Mouse (Mus musculus): Measurements from ENCODE around the gene Ncoa1.

Gene Ncoa1

DNA sequence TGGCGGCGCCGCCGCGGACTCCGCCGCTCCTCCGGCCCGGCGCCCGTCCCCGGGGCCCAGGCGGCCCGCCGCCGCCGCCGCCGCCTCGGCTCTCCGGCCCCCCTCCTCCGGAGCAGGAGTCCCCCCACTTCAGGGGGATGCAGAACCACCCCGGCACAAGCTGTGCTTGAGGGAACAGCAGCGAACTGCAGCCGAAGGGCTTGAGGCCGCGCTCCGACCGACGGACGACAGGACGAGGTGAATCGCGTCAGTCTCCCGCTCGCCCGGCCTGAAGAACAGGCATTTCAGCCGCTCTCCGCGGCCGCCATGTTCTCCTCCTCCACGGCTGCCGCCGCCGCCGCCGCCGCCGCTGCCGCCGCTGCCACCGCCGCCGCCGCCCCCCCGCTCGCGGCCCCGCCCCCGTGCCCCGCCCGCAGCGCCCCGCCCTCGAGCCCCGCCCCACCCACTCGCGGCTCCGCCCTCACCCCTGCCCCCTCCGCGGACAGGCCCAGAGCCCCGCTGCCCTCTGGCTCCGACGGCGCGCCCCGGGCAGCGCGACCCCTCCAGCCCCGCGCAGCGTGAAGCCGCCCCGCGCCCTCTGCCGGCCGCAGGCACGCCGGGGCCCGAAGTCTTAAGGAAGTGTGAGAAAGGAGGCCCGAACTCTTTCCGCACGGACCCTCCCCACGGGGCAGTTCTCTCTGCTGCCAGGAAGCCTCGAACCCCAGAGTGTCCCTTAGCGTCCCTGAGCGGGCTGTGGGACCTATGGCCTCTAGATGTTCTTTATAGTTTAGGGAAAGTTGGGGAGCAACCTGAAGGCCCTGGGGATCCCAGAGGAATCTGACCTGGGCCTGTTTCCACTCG, at the start of gene Ncoa1:
Gene Ncoa1, minus strand, starts transcription at position 351 of the 840 bp plus-strand sequence.
- DNase-seq (ENCODE audit: low spot score in 2 of 2) = peak; percentile 57 to 60

DNA sequence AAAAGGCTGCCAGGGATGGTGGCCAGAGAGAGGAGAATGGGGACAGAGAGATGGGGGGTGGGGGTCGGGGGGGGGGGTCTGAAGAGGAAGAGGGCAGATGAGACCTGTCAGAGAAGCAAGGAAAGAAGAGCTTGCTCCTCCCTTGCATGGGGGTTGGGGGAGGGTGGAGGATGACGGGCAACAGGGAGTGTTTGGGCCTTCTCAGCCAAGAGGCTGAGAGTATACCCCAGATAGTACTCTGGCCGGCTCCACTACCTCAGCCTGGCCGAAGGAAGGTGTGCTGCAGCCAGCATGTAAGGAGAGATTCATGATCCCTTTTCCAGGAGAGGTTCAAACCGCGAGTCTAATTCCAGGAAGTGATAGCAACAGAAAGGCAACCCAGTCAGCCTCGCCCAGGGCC, 47.6 kb upstream of the Ncoa1 start:
- no peak for DNase-seq (ENCODE audit: low spot score in 2 of 2)

DNA sequence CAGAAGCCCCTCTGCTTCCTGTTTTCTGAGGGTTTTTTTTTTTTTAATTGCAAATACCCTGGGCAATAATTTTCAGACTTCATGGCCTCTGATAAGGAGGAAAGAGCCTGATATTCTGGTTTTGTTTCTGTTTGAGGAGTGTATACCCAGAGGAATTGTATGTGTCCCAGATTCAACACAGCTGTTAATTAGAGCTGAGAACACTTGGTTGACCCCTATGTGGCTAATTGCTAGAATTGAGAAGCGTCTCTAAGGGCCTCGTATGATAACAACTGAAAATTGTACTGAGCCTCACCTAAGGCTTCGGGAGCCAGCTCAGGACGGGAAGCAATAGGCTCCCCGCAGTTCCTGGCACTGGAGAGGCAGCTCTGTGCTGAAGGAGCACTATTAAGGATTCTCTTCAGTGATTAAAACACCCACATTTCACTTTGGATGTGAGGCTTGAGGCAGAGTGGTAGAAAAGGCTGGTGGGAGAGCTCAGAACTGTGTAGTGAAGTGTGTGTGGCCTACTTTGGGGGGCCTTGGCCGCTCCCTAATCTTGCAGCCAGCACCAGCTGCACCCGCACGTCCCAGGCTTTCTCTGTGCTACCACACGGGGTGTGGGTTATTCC, 46.8 kb upstream of the Ncoa1 start:
- DNase-seq (ENCODE audit: low spot score in 2 of 2) = no peak

- peak; percentile 38 to 40 for DNase-seq (ENCODE audit: low spot score in 2 of 2)
Observed at GRCm38 (mm10) chr12:4523208-4523607, 46.2 kb upstream of the Ncoa1 start.

DNA sequence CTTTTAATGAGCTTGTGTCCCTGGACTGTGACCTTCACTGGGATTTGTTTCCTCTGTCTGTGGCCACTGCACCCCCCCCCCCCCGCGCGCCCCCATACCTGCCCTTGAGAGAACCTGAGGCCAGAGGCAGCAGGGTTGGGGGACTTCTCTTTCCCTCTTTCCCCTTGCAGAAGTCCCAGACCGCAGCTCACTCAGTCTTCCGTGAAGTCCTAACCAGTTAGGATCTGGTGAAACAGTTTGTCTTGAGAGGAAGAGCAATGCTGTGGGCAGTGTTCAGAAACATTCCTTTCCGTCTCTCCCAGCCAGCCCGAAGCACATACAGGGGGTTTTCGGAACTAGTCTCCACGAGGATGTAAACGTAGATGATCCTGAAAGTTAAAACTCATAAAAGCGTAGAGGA, 42.0 kb upstream of the Ncoa1 start:
- no peak for DNase-seq (ENCODE audit: low spot score in 2 of 2)

- DNase-seq (ENCODE audit: low spot score in 2 of 2) = peak; percentile 28 to 31
Observed at GRCm38 (mm10) chr12:4509591-4510061, 32.6 kb upstream of the Ncoa1 start.

GRCm38 (mm10) chr12:4508182-4508581, 31.2 kb upstream of the Ncoa1 start:
- DNase-seq (ENCODE audit: low spot score in 2 of 2) = no peak

DNA sequence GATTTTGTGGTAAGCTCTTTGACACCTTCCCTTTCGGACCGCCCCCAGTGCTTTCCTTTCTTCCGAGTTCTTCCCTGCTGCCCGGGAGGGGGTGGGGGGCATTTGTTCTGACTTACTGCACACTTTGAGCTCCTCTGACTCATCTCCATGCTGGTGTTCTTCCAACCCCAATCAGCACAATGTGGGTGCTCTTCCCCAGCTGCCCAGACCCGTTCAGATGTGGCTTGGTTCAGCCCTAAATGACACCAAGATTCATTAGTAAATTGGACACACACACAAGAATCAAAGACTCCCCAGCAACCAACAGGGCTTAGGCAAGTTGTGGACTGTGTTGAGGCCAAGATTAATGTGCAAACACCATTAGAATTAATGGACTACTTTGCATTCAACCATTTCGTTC, 30.5 kb upstream of the Ncoa1 start:
- peak; percentile 25 to 33 for DNase-seq (ENCODE audit: low spot score in 2 of 2)

DNA sequence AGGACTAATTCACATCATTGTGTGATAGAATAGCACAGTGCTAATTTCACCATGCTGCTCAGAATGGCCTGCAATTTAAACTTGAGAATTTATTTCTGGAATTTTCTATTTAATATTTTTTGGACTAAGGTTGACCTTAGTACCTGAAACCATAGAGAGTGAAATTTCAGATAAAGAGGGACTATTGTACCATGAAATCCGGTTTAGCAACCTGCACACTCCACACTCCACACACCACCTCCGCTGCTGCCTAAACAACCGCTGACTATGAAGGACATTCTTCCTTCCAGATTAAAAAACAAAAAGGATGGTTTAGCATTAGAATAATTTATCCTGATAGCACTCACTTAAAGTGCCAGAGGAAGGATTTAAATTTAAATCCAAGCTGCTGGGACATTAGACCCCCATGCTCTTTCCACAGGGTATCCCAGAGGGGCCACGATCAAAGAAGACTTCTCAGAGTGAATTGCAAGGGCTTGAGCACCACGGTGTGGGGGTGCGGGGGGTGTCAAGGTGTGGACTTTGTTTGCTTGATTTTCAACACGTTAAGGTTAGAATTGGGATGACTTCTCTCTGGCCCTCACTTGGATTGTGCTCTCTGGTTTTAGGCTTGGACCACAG, 29.9 kb upstream of the Ncoa1 start:
- no peak for DNase-seq (ENCODE audit: low spot score in 2 of 2)

- DNase-seq (ENCODE audit: low spot score in 2 of 2) = no peak
Observed at GRCm38 (mm10) chr12:4505298-4505697, 28.3 kb upstream of the Ncoa1 start.

- DNase-seq (ENCODE audit: low spot score in 2 of 2) = no peak
Observed at GRCm38 (mm10) chr12:4503673-4504326, 26.8 kb upstream of the Ncoa1 start.

DNA sequence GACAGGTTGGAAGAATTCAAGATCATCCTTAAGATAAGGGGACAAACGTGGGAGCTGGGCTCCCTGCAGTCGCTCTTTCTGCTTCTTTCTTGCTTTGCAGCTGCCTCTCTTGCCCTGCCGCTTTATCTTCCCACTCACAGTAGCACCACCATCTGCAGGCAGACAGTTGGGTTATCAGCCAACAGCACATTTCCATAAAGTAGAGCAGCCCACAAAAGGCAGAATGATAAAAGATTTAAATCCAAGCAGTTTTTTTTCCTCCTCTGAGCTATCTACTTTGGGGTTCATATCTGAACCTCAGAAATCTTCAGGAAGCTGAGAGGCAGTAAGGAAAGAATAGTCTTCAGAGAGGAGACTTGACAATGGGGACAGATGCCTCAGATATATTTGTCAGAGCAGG, 24.9 kb upstream of the Ncoa1 start:
- DNase-seq (ENCODE audit: low spot score in 2 of 2) = peak; percentile 54 to 64

- no peak for DNase-seq (ENCODE audit: low spot score in 2 of 2)
Observed at GRCm38 (mm10) chr12:4500516-4500915, 23.5 kb upstream of the Ncoa1 start.

DNA sequence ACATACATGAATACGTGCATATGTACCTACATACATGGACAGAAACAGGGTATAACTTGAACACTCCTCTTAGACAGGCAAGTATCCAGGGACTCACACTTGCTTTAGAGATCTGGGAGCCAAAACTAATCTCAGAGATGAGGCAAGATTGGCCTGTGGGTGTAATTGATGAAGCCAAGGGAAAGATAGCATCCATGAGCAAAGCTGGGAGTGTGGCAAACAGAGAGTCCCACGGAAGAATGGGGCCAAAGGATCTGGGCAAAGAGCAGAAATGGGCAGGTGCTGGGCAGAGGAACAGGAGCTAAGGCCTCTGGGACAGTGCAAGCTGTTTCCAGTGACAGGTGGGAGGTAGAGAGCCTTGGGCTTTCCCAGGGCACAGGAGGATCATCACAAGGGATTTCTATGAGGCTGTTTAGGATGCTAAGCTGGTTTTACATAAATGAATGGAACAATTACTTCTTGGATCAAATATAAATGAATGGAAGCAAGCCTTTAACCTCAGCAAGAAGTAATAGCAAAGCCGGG, 22.7 kb upstream of the Ncoa1 start:
- DNase-seq (ENCODE audit: low spot score in 2 of 2) = no peak

DNA sequence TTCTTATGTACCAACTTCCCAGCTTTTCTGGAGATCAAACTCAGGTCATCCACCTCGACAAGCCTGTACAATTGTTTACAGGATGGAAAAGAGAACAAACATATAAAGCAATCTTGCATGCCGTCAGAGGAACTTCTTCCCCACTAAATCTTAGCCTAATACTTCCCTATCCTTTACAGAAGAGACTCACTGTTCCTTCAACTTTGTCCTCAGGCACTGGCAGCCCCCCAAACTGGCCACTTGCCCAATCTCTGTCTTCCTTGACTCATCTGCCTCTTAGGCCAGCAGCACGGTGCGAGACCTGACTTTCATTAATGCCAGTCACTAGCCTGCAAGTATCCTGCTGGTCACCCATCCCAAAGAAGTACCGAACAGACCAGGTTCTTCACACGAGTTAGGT, 11.4 kb upstream of the Ncoa1 start:
- no peak for DNase-seq (ENCODE audit: low spot score in 2 of 2)

GRCm38 (mm10) chr12:4483386-4483785, 6.4 kb upstream of the Ncoa1 start:
- DNase-seq (ENCODE audit: low spot score in 2 of 2) = no peak

GRCm38 (mm10) chr12:4481687-4482086, 4.7 kb upstream of the Ncoa1 start:
- DNase-seq (ENCODE audit: low spot score in 2 of 2) = no peak

DNA sequence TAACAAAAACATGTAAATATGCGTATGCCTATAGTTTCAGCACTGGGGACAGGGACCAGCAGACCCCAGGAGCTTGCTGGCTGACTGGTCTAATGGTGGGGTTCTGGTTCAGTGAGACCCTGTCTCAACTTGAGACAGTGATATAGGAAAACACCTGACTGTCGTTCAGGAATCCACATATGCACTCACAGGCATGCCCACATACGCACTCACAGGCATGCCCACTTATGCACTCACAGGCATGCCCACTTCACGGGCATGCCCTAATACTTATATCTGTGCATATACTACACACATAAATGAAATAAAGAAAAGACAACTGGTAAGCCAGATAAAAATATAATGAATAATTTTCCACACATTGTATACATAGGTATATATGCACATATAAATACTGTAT, 3.3 kb upstream of the Ncoa1 start:
- no peak for DNase-seq (ENCODE audit: low spot score in 2 of 2)

GRCm38 (mm10) chr12:4479171-4479881, 2.3 kb upstream of the Ncoa1 start:
- DNase-seq (ENCODE audit: low spot score in 2 of 2) = no peak

DNA sequence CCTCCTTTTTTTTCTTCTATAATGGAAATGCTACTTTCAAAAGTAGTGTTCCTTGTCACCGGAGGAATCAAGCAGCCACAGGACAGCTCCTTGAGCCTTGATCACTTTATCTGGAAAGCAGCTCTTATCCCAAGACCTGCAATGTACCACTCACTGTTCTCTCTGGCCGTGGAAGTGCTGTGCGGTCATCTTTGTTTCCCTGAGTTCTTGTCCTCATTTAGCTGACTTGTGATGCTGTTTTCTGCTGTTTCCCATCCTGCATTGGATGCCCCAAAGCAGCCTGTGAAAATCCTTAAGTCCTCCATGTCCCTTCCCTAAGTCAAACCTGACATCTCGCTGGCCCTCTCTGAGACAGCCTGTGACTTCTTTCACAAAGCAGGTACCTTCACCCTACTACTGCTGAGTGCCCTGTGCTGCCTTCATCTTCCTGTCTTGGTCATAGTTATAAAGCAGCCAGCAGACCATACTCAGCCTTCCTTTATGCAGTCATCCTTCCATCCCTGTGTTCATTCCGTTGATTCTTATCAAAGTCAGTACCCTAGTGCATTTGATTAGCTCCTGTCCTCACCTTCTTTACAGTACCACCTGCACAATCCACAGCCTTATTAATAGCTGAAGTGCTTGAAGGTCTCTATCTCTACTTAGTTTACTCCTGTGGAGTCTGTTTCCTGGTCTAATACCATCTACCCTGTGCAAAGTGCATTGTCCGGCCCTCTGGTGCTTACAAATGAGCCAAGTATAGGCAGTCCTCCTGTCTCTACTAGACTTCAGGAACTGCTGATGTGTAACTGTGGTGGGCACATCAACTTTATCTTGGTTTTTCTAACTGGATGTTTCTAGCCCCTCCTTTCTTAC, 1.2 kb upstream of the Ncoa1 start:
- DNase-seq (ENCODE audit: low spot score in 2 of 2) = no peak
